Mouse (Mus musculus) brain, adult 2 months (tissue): Measurements from ENCODE around the gene St8sia6.

Source experiments
- DNase-seq: peaks from one replicate; pipeline ENCODE4 v3.0.0; 2011; ENCODE audit warnings: low read depth, low spot score

Gene St8sia6

DNA sequence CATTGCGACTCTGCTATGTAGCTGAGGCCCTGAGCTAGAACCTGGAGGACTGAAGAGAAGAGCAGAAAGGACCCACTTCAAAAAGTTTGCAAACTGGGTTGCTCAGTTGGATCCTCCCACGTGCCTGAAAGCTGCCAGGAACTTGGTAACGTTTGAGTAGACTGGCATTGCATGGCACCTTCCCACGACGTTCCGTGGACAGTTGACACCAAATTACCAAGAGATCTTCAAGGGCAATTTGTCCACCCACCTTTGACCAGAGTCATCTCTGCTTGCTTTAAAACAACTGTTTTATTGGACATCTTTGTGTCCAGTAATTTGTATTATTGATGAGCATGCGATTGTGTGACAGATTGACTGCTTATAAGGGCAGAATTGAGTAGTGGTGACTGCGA is at the start of gene St8sia6:
TSS of gene St8sia6 (minus strand) at position 96 of the 395 bp plus-strand sequence.
- DNase-seq, result no peak

DNA sequence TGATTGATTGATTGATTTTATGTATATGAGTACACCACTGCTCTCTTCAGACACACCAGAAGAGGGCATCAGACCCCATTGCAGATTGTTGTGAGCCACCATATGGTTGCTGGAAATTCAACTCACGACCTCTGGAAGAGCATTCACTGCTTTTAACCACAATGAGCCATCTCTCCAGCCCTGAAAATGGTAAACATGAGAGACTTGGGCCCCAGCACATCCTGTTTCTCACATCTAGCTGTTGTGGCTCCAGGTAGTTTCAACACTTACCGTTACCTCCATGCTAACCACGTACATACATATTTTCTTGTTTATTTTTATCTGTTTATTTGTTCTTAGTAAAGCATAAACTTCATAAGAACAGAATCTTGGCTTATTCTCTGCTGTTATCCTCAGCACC is 42.4 kb upstream of the St8sia6 start:
- DNase-seq, result no peak

DNA sequence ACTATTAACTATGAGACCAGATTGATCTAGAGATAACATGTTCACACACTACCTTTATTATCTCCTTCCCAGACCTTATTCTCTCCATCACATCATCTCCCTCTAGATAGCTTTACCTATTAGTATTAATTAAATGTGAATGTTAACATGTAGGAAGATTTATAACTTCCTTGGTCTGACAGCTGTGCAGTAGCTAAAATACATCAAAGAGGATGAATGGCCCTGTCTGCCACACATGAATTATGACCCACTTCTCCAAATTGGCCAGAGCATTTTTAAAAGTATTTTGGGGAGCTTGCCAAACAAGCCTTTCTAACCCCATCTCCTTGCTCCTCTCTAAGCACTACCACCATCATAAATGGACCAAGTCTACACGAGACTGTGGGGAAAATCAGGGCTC is 41.1 kb upstream of the St8sia6 start:
- DNase-seq, result no peak

DNA sequence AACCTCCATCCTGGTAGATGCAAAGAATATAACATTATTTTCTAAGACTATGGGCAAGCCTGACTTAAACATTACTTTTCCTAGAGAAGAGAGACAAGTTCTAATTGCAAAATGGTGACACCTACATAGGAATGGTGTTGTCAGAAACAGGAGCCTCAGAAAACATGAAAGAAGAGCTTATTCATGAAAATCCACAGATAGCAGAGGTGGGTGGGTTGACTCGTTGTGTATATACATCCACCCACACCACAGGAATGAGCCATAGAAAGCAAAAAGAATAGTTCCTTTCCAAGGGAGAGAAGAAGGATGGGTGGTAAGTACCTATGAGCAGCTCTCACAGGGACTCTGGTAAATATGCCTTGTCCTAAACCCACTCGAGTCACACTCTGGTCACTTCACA is 22.8 kb upstream of the St8sia6 start:
- DNase-seq, result peak; percentile 41

DNA sequence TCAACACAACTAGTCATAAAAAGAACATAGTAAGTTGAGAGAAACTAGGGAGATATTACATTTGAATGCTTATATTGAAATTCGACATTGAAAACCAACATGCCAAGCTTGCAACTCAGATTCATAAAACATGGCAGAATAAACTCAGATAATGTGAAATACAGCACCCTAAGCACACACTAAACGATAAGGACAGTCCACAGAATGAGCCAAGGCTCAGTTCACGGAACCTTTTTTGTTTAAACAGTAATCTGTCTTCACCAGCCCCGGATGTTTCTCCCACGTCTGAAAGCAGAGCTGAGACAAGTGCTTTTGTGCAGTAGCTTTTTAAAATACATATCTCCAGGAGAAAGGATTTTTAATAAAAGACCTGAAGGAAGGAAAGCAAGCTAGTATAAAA is 14.7 kb upstream of the St8sia6 start:
- no peak for DNase-seq

DNA sequence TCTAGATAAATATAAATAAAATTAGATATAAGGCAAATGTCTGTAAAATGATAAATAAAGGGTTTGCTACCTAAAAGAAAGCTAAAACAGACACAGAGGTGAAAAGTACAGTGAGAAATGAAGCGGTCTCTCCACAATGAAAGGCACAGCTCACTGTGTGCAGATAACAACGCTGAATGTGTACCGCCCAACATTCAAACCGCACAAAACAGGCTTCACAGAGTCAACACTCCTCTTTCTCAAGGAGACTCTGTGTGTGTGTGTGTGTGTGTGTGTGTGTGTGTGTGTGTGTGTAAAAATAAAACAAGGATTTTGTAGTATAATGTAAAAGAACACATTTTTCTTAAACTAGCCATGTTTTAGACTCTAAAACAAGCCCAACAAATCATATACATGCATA is 14.1 kb upstream of the St8sia6 start:
- no peak for DNase-seq

DNA sequence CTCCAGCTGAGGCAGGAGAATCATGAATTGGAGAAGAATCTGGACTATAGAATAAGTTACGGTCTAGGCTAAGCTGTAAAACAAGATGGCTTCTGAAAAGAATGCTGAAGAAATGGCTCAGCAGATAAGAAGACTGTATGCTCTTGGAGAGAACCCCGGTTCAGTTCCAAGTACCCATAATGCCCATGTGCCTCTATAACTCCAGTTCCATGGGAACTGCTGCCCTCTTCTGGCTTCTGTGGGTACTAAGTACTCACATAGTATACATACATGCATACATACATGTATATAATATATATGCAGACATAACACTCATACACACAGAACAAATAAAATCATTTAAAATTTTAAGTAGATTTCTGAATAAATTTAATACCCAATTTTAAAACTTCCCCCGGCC is 12.3 kb upstream of the St8sia6 start:
- no peak for DNase-seq

DNA sequence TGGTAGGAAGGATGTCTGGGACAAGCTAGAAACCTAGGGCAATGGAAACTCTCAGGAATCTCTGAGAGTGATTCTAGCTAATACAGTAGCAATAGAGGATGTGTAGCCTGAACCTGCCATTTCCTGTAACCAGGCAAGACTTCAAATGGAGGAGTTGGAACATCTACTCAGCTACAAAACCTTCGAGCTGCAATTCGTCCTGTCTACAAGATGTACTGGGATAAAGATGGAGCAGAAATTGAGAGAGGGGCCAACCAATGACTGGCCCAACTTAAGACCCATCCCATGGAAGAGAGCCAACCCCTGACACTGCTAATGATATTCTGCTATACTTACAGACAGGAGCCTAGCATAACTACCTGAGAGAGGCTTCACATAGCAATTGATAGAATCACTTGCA is 6.8 kb upstream of the St8sia6 start:
- no peak for DNase-seq

DNA sequence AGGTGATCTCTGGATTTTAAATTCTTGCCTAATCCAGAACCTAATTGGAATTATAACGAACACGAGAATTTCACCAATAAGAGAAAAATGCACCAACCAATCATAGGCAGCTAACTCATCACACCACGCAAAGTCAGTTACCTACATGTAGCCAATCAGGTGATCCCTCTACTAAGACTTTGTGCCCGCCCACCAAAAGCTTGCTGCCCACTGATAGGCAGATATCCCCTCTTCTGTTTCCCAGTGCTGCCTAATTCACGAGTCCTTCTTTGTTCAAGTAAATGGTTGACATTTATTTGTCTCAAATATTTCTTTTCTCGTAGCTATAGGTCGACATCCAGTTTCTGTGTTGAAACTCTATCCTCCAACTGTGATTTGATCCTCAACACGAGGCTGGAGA is 582 bp upstream of the St8sia6 start:
- no peak for DNase-seq

DNA sequence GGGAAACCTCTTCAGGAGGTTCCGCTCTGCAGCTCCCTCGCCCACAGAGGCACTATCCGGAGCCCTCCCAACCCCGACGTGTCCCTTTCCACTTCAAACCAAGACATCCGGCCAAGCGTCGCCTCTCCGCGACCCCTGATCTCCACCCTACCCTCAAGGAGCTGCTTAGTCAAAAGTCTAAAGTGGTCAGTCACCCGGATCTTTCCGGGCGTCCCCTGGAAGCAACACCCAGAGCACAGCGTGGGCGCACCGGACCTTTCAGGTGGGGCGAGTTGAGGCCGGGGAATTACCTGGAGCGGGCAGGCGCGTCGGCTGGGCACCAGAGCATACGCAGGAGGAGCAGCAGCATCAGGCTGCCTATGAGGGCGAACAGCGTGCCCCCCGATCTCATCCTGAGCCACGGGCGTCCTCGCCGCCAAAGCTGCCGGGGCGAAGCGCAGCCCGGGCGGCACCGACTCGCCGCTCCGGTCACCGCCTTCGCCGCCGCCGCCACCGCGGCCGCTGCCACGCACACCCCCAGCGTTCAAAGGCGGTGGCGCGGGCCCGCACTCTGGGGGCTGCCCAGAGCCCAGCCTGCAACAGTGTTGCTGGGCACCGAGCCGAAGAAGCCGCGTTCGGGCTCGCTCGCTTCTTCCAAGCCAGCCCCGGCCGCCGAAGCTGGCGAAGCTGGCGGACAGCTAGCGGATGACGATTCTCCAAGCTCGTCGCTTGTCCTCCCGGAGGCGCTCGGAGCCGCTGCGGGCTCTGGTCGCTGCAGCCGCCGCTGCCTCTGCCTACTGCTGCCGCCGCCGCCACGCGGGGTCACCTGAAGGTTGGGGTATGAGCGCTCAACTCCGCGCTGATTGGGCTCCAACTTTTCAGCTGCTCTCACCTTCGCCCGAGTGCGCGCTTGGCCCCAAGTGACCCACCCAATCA is 553 bp downstream of the St8sia6 start:
- peak; percentile 55 for DNase-seq

DNA sequence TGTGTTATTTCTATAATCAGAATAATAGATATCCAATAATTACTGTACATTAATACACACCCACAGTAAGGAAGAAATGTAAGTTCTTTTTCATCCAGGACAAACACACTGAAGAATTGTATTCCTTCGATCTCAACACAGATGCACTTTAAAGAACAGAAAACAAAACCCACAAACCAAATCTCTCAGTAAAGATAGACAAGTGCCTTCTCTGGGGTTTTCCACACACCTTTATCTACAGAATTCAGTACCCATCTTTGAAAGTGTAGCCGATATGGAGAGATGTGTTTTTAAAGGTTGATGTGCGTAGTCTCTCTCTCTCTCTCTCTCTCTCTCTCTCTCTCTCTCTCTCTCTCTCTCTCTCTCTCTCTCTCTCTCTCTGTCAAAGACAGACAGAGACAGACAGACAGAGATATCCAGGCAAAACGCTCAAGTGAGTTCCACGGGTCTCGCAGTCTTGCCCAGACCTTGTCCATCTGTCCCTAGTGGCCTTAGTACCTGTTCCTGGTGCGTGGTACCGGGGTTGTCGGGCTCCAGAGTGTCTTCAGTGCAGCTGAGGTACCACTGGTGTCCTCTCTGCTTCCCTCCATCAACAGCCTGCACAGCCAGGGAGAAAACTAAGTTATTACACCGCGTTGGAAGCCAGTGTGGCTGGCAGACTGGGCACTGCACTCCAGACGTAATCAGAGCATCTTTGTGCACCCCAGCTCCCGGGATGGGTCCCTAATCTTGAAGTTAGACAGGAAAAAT is 1.4 kb downstream of the St8sia6 start:
- no peak for DNase-seq

DNA sequence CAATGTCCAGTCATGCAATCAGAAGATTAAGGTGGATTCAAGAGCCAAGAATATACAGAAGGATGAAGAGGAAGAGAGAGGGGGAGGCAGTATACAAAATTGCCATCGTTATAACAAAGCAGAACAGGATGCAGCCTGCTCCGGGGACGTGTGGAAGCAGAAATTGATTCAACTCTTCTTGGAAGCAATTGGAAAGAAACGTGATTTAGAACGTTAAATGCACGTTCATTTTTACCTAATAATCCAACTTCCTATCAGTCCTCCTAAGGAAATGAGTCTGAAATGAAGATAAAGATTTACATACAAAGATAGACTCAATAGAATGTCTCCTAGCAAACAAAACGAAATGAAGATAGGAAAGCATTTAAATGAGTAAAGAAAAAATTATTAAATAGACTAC is 2.3 kb downstream of the St8sia6 start:
- DNase-seq, result no peak

DNA sequence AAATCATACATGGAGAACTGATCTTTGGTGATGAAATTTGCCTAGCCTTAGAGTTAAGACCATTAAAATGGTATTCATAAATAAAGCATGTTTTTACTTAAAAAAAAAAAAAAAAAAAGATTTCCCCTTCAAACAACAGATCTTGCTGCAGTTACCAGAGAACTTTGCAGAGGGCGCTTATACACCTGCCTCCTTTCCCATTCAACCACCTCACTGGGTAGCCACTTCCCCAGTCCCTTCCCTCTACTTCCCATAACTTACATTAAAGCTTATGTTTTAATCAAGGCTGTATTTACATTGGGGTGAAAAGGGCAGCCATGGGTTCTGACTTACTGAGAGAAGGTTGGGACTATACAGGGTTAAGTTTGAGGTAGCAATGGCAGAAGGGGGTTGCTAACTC is 4.5 kb downstream of the St8sia6 start:
- no peak for DNase-seq

DNA sequence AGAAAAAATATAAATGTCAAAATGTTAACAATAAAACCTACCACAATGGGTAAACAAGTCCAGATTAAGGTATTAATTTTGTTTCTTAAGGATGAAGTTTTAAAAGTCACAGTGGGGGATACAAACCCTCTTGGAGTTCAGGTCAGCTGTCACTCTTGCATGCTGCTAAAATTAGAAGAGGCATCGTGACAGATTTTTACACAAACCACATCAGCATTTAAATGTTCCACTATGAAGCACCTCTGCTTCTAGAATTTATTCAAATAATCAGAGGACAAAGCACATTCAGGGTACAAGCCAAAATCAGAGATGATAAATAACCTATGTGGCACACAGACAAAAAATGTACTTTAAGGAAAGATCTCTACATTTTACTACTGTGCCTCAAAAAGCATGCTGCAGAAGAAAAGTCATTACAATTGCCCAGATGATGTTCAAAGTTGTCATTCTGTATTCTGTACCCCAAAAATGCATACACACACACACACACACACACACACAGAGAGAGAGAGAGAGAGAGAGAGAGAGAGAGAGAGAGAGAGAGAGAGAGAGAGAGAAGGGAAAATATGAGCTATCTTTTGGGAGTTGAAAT is 7.2 kb downstream of the St8sia6 start:
- DNase-seq, result no peak

DNA sequence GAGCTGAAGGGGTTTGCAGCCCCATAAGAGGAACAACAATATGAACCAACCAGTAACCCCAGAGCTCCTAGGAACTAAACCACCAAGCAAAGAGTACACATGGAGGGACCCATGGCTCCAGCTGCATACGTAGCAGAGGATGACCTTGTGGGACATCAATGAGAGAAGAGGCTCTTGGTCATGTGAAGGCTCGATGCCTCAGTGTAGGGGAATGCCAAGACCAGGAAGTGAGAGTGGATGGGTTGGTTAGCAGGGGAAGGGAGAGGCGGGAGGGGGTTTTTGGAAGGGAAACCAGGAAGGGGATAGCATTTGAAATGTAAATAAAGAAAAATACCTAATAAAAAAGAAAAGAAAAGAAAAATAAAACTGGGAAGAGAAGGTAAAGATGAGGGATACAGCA is 7.9 kb downstream of the St8sia6 start:
- peak; percentile 18 for DNase-seq

DNA sequence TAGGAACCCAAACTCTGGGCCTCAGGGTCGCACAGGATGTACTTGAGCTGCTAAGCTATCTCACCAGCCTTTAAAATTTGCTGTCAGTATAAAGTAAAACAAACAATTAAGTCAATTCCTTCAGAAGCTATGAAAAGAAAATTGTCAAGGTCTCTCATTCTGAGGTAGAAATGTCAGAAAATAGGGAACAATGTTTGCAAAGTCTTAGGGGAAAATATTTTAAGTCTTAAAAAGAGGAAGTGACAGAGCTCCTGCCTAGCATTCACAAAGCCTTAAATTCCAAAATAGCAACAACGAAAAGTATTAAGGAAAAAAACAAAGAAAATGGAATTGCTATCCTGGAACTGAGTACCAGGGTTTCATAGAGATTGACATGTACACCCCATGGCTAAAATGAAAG is 8.6 kb downstream of the St8sia6 start:
- no peak for DNase-seq

DNA sequence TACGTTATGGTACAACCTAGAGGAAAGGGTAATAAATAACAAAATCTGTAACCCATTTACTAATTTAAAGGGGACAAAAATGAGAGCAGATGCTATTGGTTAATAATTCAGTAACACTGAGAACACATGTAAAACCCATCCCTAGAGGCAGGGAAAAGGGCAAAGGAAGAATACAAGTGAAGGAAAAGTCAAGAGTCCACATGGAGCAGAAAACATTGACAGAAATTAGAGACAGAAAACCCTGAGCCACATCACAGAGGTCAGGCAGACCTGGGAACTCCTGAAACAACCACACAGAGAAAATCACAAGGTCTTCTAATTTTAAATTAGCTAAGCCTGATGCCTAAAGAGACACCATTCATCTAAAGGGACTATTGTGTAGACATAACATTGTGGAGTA is 9.4 kb downstream of the St8sia6 start:
- no peak for DNase-seq

DNA sequence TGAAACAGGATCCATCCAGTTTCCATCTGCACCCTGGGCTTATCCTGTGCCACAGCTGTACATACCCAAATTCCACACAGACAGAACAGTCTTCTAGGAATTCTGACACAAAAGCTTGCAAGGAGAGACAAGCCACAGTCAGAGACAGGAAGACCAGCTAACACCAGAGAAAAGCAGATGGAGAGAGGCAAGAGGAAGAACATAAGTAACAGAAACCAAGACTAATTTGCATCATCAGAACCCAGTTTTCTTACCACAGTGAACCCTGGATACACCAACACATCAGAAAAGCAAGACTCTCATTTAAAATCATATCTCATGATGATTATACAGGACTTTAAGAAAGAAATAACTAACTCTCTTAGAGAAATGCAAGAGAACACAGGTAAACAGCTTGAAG is 16.8 kb downstream of the St8sia6 start:
- no peak for DNase-seq

DNA sequence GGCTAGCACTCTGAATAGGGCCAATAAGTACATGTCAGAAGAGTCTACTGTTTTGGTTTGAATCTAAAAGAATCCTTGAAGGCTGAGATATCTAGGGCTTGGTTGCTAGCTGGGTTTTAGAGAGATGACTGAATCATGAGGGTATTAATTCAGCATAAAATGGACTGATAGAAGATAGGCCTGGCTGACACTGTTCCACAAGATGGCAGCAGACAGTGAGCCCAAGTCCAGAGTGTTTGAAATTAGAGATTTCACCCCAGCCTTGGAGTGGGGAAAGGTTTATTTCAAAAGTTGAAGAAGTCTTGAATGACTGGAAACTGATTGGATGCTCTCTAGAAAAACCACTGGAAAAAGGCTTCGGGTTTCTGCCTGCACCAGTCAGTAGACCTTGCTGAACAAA is 17.4 kb downstream of the St8sia6 start:
- no peak for DNase-seq

DNA sequence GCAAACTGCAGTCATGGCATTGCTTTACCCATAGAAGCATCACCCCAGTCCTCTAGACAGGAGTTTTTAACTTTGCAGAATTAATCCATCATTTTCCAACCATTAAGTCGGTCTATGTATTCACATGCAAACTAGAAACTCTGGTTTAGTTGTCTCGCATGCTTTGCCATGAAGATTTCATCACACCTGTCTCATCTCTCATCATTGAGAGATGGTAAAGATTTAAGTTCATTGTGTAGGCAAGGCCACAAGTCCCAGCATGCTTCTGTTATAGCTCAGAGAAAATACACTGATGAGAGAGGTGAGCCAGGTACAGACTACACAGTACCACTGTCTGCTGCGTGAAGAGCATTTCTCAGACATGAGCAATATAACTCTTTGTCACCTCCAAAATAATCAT is 18.8 kb downstream of the St8sia6 start:
- no peak for DNase-seq

DNA sequence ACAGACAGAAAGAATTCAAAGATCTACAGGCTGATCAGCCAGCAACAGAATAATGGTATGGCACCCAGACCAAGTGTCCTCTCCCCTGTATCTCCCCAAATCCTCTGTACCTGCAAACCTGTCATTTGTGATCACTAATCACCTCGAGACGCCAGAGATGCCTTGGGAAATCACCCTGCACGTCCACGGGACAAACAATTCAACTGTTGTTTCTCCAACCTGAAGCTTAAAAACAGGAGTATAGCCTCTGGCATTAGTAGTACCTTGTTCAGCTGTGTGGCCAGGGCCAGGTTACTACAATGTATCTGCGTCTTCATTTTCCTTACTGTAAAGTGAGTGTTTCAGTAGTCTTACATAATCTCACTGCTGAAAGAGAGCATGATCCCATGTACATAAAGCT is 25.3 kb downstream of the St8sia6 start:
- no peak for DNase-seq

DNA sequence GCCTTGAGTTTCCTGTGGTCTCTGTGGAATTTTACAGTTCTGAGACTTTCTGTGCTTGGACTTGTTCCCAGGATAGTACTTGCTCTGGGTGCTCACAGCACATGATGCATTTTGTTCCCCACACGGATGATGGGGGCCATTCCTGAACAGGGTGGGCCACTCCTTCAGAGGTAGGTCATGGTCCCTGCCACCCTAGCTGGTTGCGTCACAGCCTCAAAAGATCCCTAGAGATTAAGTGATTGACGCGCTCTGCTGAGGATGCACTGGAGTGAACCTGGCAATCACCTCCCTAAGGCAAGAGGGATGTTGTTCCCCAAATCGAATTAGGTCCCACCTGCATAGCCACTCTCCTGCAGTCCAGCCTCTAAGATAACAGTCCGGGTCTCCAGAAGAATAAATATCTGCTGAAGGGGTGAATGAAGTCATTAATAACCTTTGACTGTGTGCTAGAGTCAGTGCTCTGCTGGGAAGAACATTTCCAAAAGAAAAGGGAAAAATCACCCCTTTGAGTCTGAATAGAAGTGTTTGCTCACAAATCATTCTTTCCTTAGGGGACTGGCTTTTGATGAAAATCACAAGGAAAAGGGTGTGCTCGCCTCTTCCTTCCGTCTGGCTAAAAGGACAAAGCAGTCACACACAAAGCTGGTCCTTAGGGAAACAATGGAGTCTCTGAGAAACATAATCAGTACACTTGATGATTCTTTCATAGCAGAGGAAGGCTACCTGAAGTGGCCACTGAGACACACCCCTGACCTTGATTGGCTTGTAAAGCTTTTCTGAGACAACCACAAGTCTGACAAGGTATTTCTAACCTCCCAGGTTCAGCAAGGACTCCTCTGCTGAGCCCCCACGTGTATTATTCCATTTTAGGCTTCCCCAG is 26.1 kb downstream of the St8sia6 start:
- DNase-seq, result no peak
